Mouse (Mus musculus) left cerebral cortex, adult 2 months (tissue): ENCODE measurements at regions not wholly inside any gene's neighbourhood (a gene's known extent, or its start where the extent isn't known, plus 50 kb on each side); places are given as distances from the start of the nearest gene placed in this dataset.
A peak's percentile ranks its signal among the peaks of the same experiment; 100 is the strongest.

ENCODE experiments used
- DNase-seq, 2 experiments: peaks; one replicate each; pipeline ENCODE4 v3.0.0; 2021 to 2022; ENCODE audit warnings: low spot score in 2 of 2, mixed read lengths in 1 of 2; ENCODE audit errors: extremely low spot score in 1 of 2
- H3K27ac ChIP-seq: fragments of 200-600 bp; 2 replicates; pipeline ENCODE4 v1.8.1; 2022
- H3K4me3 ChIP-seq: fragments of 200-600 bp; 2 replicates; pipeline ENCODE4 v1.8.1; 2022
- CTCF ChIP-seq: fragments of 200-600 bp; IDR thresholded peaks from 2 replicates; pipeline ENCODE4 v1.8.1; 2022; ENCODE audit warnings: antibody characterized with exemption, mild to moderate bottlenecking, moderate library complexity
- intact Hi-C: fragments of 180-260 bp; cut with DNase I; formaldehyde crosslinking; loops from one replicate; pipeline ENCODE4 v1.15.1; 2025

GRCm38 (mm10) chr15:51105359-51106008, 2779.2 kb upstream of the Gm7489 start:
- H3K27ac ChIP-seq, result no peak overlapping the region
- no peak for TF ChIP-seq CTCF
- H3K4me3 ChIP-seq, result no peak overlapping the region
- no peak for DNase-seq
- intact Hi-C loops, result no loop called here

- DNase-seq, result no peak
- H3K4me3 ChIP-seq, result no peak overlapping the region
- TF ChIP-seq CTCF, result no peak
- no peak overlapping the region for H3K27ac ChIP-seq
- intact Hi-C loops, result no loop called here
Measured at GRCm38 (mm10) chr15:51110186-51110585, 2774.5 kb upstream of the Gm7489 start.

DNA sequence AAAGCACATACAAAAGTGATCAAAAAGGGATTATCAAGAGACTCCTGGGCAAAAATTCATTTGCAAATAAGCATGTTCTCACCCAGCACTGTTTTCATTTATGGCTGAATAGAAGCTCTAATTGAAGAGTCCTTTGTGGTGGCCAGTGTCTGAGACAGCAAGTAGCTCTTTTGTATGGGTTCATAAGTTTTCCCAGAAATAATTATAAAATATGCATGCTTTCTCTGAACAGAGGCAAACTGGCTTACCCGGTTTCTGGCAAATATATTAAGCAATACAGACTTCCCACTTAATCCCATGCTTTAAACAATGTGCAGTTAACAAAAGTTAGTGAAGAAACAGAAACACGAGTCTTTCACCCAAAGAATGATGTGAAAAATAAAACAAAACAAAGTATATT, 2758.8 kb upstream of the Gm7489 start:
- no peak for DNase-seq
- H3K27ac ChIP-seq, result no peak overlapping the region
- no peak overlapping the region for H3K4me3 ChIP-seq
- TF ChIP-seq CTCF, result no peak
- intact Hi-C loops, result no loop called here

DNA sequence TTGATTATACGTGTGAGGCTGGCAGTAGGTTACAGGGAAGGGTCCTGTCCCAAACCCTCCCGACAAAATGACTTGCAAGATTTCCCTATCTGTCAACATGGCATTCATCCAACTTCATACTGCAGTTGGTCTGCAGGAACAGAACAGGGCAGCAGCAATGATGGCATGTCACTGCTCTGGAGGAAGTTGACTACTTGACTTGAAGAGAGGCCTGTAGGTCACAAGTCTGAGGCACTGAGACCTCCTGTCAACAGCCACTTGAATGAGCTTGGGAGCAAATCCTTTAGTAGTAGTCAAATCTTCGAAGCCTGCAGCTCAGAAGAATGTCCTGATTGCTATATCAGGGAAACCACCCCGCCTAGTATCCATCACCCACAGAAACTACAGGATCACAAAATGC, 2753.7 kb upstream of the Gm7489 start:
- Histone ChIP-seq H3K27ac (no peak overlapping the region), H3K4me3 (no peak overlapping the region)
- intact Hi-C loops, result no loop called here
- no peak for DNase-seq
- no peak for TF ChIP-seq CTCF

- DNase-seq, result no peak
- H3K27ac ChIP-seq, result 0 out of 2 replicates have a peak overlapping the region, but pooled peaks have one; percentile 11
- intact Hi-C loops, result loop anchor here (5.0 kb wide), 2 partner anchors 71 to 451 kb away; no protein-coding TSS in a partner anchor
- no peak overlapping the region for H3K4me3 ChIP-seq
- no peak for TF ChIP-seq CTCF
Measured at GRCm38 (mm10) chr15:51136121-51136520, 2748.6 kb upstream of the Gm7489 start.

GRCm38 (mm10) chr15:51139507-51139906, 2745.2 kb upstream of the Gm7489 start:
- TF ChIP-seq CTCF, result no peak
- H3K4me3 ChIP-seq, result no peak overlapping the region
- H3K27ac ChIP-seq, result no peak overlapping the region
- no peak for DNase-seq
- intact Hi-C loops, result loop anchor here (5.0 kb wide), 2 partner anchors 68 to 448 kb away; no protein-coding TSS in a partner anchor

DNA sequence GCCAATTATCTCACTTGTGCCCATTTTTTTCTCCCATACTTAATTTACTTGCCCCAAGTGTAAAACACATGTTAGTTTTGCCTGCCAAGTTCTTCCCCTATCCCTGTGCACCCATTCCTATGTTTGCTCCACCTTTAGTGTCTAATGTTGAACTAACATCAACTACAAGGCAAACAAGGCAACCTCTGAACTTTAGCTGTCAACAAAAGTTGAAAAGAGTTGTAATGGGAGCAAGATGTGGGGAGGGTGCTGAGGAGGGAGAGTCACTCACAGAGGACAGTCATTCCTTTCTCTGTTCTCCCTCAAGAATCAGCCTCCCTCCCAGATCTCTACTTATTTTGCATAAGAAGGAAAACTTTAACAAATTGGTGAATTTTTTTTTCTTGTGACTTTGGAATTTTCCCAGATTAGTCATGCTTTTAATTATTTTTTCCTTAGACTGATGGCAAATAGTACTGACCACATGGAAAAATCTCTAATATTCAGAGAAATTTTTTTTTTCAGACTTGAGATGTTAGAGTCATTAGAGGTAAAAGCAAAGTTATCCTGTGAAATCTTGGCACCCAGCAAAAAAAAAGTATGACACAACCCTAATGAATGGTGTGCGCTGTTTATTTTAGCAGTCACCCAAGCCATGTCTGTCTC, 2710.6 kb upstream of the Gm7489 start:
- no peak for DNase-seq
- Histone ChIP-seq H3K27ac (no peak overlapping the region), H3K4me3 (no peak overlapping the region)
- intact Hi-C loops, result no loop called here
- TF ChIP-seq CTCF, result no peak

- no peak for DNase-seq
- no peak for TF ChIP-seq CTCF
- intact Hi-C loops, result no loop called here
Measured at GRCm38 (mm10) chr15:51176466-51176865, 2708.2 kb upstream of the Gm7489 start.

GRCm38 (mm10) chr15:51189134-51189533, 2695.6 kb upstream of the Gm7489 start:
- DNase-seq, result no peak
- intact Hi-C loops, result no loop called here
- Histone ChIP-seq H3K27ac (no peak overlapping the region), H3K4me3 (no peak overlapping the region)
- TF ChIP-seq CTCF, result no peak

More at GRCm38 (mm10) chr15:51176466-51176865, 2708.2 kb upstream of the Gm7489 start:
- Histone ChIP-seq H3K27ac (no peak overlapping the region), H3K4me3 (no peak overlapping the region)

DNA sequence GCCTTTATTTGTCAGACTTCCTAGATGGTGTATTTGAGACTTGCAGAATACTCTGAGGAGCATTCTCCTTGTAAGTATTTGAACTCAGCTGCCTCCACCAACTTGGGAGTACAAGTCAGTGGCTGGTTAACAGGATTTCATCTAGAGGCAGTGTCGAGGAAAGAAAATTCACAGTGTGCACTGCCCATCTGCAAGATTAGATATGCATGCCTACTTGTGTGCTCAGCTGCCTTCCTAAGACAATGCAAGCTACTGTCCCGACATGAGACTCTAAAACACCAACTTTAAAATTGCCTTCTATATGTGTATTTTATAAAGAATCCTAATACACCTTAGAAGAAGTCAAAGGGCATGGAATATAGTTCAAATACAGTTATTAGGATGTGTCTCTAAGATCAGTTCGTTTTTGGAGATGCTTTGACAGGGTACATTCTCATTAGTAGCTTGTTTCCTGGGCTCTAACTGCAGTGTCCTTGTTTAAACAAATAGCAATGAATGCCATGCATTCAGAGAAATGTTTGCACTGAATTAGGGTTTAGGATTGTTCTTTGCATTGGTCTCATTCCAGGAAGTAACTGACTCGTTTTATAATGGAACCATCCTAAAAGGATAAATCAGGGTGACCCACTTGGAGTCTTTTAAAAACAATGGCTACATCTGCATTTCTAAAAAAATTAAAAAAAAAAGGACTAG, 2687.1 kb upstream of the Gm7489 start:
- intact Hi-C loops, result no loop called here
- Histone ChIP-seq H3K4me3 (no peak overlapping the region), H3K27ac (no peak overlapping the region)
- no peak for TF ChIP-seq CTCF
- DNase-seq, result no peak

DNA sequence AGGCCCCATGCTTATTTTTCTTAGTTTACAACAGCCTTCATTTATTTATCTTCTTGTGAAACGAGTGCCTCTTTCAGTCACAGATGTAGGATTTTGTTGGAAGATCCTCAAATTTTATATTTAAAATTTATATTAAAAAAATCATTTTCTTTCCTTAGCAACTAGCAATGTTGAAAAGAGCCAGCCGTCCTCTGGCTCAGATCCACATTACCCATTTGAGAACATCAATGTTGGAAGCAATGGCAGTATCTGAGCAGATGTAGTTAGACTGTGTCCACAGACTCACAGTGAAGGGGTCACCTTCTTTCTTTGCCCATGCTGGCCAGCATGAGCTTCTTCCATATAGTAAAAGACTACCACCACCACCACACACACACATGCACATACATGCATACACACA, 2681.4 kb upstream of the Gm7489 start:
- no peak for TF ChIP-seq CTCF
- intact Hi-C loops, result no loop called here
- Histone ChIP-seq H3K4me3 (no peak overlapping the region), H3K27ac (no peak overlapping the region)
- DNase-seq, result no peak

- no peak for TF ChIP-seq CTCF
- Histone ChIP-seq H3K27ac (peak overlapping the region; percentile 64), H3K4me3 (no peak overlapping the region)
- intact Hi-C loops, result loop anchor here (2.0 to 5.0 kb wide), 6 partner anchors 69 to 551 kb away; no protein-coding TSS in a partner anchor
- DNase-seq, result peak; percentile 47
Measured at GRCm38 (mm10) chr15:51206050-51206449, 2678.7 kb upstream of the Gm7489 start.
